In the genomic region with DNA sequence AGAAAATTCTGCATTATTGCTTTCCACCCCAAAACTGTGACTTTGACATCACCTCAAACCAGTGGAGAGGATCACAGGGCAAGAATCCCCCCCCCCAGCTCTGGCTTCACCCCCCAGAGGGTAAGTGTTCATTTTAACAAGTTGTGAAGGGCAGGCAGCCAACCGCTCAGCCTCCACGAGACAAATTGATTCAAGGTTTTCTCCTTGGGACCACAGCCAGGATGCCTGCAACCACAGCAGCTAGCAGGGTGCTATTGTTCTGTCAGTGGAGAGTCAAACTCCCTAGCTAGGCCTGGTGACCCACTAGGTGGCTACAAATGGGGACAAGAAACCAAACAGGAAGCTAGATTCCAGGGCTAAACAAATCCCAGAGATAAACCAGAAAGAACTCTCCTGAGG, we compare ENCODE assay signal across 11 mouse cellular contexts.
DNase-seq lines count a peak whose midpoint lies in the region; ATAC-seq and TF ChIP-seq lines count a peak whose summit lies in the region.
"Had no signal": no experiment of that assay in that cellular context is flagged by ENCODE, and none has a peak within 500 bp of the region (broad histone marks: within the 10 kb centered on the region; RNA-seq: fewer than 3 reads in every experiment).

No protein-coding gene starts in this region.

- no peaks in the 10 kb centered on the region for H3K27me3 ChIP-seq in heart, adult 2 months (ENCODE audit: control insufficient read depth, insufficient read depth, low read length)
- H3K27me3 ChIP-seq in midbrain, postnatal 0 days (ENCODE audit: insufficient read depth, low read length) = no peaks in the 10 kb centered on the region
- no peaks in the 10 kb centered on the region for H3K27me3 ChIP-seq in midbrain, embryonic 10.5 days (ENCODE audit: low read depth, poor library complexity, severe bottlenecking)
- H3K27me3 ChIP-seq: liver, embryonic 15.5 days had no signal

- no peak for TF ChIP-seq CTCF in heart, adult 2 months (IDR thresholded peaks at IDR 0.05)
- no peak for TF ChIP-seq CTCF in midbrain, postnatal 0 days (IDR thresholded peaks at IDR 0.05)

- no peaks in the 10 kb centered on the region for H3K36me3 ChIP-seq in heart, adult 2 months (ENCODE audit: control insufficient read depth, insufficient read depth, low read length)
- H3K36me3 ChIP-seq in midbrain, postnatal 0 days (ENCODE audit: insufficient read depth, low read length) = no peaks in the 10 kb centered on the region
- no peaks in the 10 kb centered on the region for H3K36me3 ChIP-seq in midbrain, embryonic 10.5 days
- H3K36me3 ChIP-seq: liver, embryonic 15.5 days had no signal

- no peak overlapping the region for H3K9ac ChIP-seq in heart, adult 2 months (ENCODE audit: low read depth, low read length)
- no peak overlapping the region for H3K9ac ChIP-seq in midbrain, postnatal 0 days (replicated peaks; ENCODE audit: low read length, poor library complexity, severe bottlenecking)
- H3K9ac ChIP-seq: liver, embryonic 15.5 days had no signal

- intact Hi-C loops in heart, adult 2 months (cut with DNase I) = no loop called here
- intact Hi-C loops in heart, postnatal 25 days (cut with DNase I) = no loop called here

- no peaks in the 10 kb centered on the region for H3K9me3 ChIP-seq in midbrain, postnatal 0 days (ENCODE audit: low read length)
- H3K9me3 ChIP-seq in midbrain, embryonic 10.5 days (replicated peaks) = no peaks in the 10 kb centered on the region
- H3K9me3 ChIP-seq: liver, embryonic 15.5 days had no signal

- TF ChIP-seq POLR2A in heart, adult 2 months (IDR thresholded peaks at IDR 0.05; ENCODE audit: insufficient read depth, low read depth, low read length) = no peak

- H3K79me2 ChIP-seq in heart, adult 2 months (replicated peaks; ENCODE audit: control insufficient read depth, insufficient read depth, low read length) = no peaks in the 10 kb centered on the region

- H3K27ac ChIP-seq in heart, adult 2 months = no peak overlapping the region
- no peak overlapping the region for H3K27ac ChIP-seq in midbrain, postnatal 0 days (ENCODE audit: low read depth, low read length)
- H3K27ac ChIP-seq in midbrain, embryonic 10.5 days (replicated peaks) = no peak overlapping the region
- H3K27ac ChIP-seq: liver, embryonic 15.5 days had no signal

- 12% methylated on average over 2 of the region's 2 CpGs for WGBS in heart, adult 2 months
- WGBS in midbrain, postnatal 0 days = 31% methylated on average over 2 of the region's 2 CpGs
- WGBS in midbrain, embryonic 10.5 days = 45% methylated on average over 2 of the region's 2 CpGs

- peak; percentile 20 to 26 for DNase-seq in heart, adult 2 months
- DNase-seq in heart, postnatal 25 days (ENCODE audit: low spot score) = no peak
- DNase-seq in midbrain, postnatal 0 days (ENCODE audit: low spot score) = peak; percentile 73
- DNase-seq in midbrain, embryonic 10.5 days (ENCODE audit: low spot score) = no peak
- peak; percentile 14 to 52 for DNase-seq in adrenal gland, postnatal 4 days (ENCODE audit: low spot score in 2 of 2)
- DNase-seq in ovary, postnatal 14 days (ENCODE audit: low spot score) = peak; percentile 55
- no peak for DNase-seq in urinary bladder, postnatal 10 days (ENCODE audit: low spot score)
- DNase-seq in spleen, adult 12 weeks (ENCODE audit: low spot score) = no peak
- DNase-seq: cerebellum, adult 9-11 months; thymus, postnatal 14 days had no signal

- no peak overlapping the region for H3K4me2 ChIP-seq in midbrain, postnatal 0 days (ENCODE audit: low read depth, low read length, poor library complexity, severe bottlenecking)
- H3K4me2 ChIP-seq: liver, embryonic 15.5 days had no signal

- H3K4me1 ChIP-seq in heart, adult 2 months (ENCODE audit: control insufficient read depth, insufficient read depth, low read length) = no peaks in the 10 kb centered on the region
- no peaks in the 10 kb centered on the region; the same call in 1 of the 2 replicates for H3K4me1 ChIP-seq in midbrain, postnatal 0 days (ENCODE audit: insufficient read depth, low read length)
- no peaks in the 10 kb centered on the region for H3K4me1 ChIP-seq in midbrain, embryonic 10.5 days
- H3K4me1 ChIP-seq: liver, embryonic 15.5 days had no signal

- no peak for ATAC-seq in midbrain, postnatal 0 days (ENCODE audit: low FRiP score)

- no peak for TF ChIP-seq EP300 in heart, adult 2 months (IDR thresholded peaks at IDR 0.05; ENCODE audit: insufficient read depth, low read depth, low read length)

- H3K4me3 ChIP-seq in heart, adult 2 months = no peak overlapping the region
- H3K4me3 ChIP-seq in midbrain, postnatal 0 days (ENCODE audit: low read depth, low read length) = no peak overlapping the region
- no peak overlapping the region for H3K4me3 ChIP-seq in midbrain, embryonic 10.5 days
- H3K4me3 ChIP-seq: liver, embryonic 15.5 days had no signal

Comparison
In these comparisons a context has a peak if more than half of its experiments do, and no peak if none do; other contexts are left out.
1. DNase-seq: peak in heart, adult 2 months (2 of 2), midbrain, postnatal 0 days (single experiment), adrenal gland, postnatal 4 days (2 of 2) and ovary, postnatal 14 days (single experiment); none in heart, postnatal 25 days (single experiment), midbrain, embryonic 10.5 days (single experiment), urinary bladder, postnatal 10 days (single experiment) and spleen, adult 12 weeks (single experiment).